Mouse (Mus musculus) olfactory bulb, adult 2 months (tissue): ENCODE results near the gene Thap7.

ENCODE experiments used
- CTCF ChIP-seq: fragments of 200-500 bp; IDR thresholded peaks from 2 replicates; pipeline ENCODE4 v1.5.1; 2012; ENCODE audit warnings: low read depth, mild to moderate bottlenecking, low read length, moderate library complexity; ENCODE audit not compliant: insufficient read depth
- POLR2A ChIP-seq: fragments of 200-500 bp; IDR thresholded peaks from 2 replicates; pipeline ENCODE4 v1.6.1; 2012; ENCODE audit warnings: mild to moderate bottlenecking, low read depth, low read length, moderate library complexity; ENCODE audit not compliant: insufficient read depth

DNA sequence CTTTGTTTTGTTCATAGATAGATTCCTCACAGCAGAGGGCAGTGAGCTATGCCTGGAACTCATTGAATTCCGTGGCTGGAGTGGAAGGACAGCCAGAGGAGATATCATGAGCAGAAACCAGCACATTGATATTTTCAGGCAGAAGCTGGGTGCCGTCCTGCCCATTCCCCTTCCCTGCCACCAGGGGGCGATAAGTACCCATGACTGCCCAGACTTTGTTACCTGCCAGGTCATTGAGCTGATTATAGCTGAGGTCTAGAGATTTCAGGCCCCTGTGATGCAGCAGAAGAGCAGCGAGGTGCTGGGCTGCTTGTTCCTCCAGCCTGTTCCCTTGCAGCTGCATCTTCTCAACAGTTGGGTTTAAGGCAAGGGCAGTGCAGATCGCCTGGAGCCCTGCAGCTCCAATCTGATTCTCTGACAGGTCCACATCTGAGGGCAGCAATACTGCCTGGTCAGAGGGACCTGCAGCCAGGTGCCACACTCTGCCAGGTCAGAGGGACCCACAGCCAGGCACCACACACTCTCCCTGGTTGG is 27.1 kb upstream of the Thap7 start:
- TF ChIP-seq CTCF, result peak; percentile 80
- no peak for TF ChIP-seq POLR2A
